Mouse (Mus musculus) midbrain, postnatal 0 days (tissue): ENCODE measurements around the gene Ramp3. TPM values are rescaled to one million over a fixed set of nuclear protein-coding genes. Genes with fewer than 3 reads are reported as not detected.
"Not testable (repeated sequence)": the region's sequence is repeated elsewhere in the genome, so short reads cannot be mapped to it uniquely, and the experiment has no call there.

Source experiments
- ATAC-seq: fragments of 200-750 bp; cut with Nextera tagmentation; 2 replicates; pipeline ENCODE4 v1.8.0; 2017; ENCODE audit warnings: moderate number of reproducible peaks, mild to moderate bottlenecking, moderate TSS enrichment, moderate library complexity; ENCODE audit not compliant: low FRiP score
- DNase-seq: peaks from one replicate; pipeline ENCODE4 v3.0.0-alpha.2; 2015; ENCODE audit warnings: low spot score
- H3K27ac ChIP-seq: fragments of 300-500 bp; sonication (generic); 2 replicates; pipeline ENCODE4 v1.5.1; 2014; ENCODE audit warnings: low read depth, mild to moderate bottlenecking, low read length, mixed read lengths
- H3K27me3 ChIP-seq: fragments of 300-500 bp; sonication (generic); 2 replicates; pipeline ENCODE4 v1.6.1; 2014; ENCODE audit warnings: low read length, control low read depth, mixed read lengths; ENCODE audit not compliant: insufficient read depth
- H3K36me3 ChIP-seq: fragments of 300-500 bp; sonication (generic); 2 replicates; pipeline ENCODE4 v1.6.1; 2014; ENCODE audit warnings: low read length, control low read depth, mixed read lengths; ENCODE audit not compliant: insufficient read depth
- H3K4me1 ChIP-seq: fragments of 300-500 bp; sonication (generic); 2 replicates; pipeline ENCODE4 v1.6.1; 2014; ENCODE audit warnings: mild to moderate bottlenecking, control low read depth, antibody characterized with exemption, low read length, mixed read lengths; ENCODE audit not compliant: insufficient read depth
- H3K4me2 ChIP-seq: fragments of 300-500 bp; sonication (generic); 2 replicates; pipeline ENCODE4 v1.6.1; 2014; ENCODE audit warnings: low read depth, mild to moderate bottlenecking, low read length, mixed read lengths; ENCODE audit not compliant: poor library complexity, severe bottlenecking
- H3K4me3 ChIP-seq: fragments of 300-500 bp; sonication (generic); 2 replicates; pipeline ENCODE4 v1.5.1; 2014; ENCODE audit warnings: low read depth, mild to moderate bottlenecking, low read length, moderate library complexity
- H3K9ac ChIP-seq: fragments of 300-500 bp; sonication (generic); replicated peaks from 2 replicates; pipeline ENCODE4 v1.6.1; 2014; ENCODE audit warnings: mild to moderate bottlenecking, low read length, moderate library complexity, mixed read lengths; ENCODE audit not compliant: poor library complexity, severe bottlenecking
- H3K9me3 ChIP-seq: fragments of 300-500 bp; sonication (generic); 2 replicates; pipeline ENCODE4 v1.6.1; 2016; ENCODE audit warnings: low read length, control low read depth
- CTCF ChIP-seq: IDR thresholded peaks from 2 replicates; pipeline ENCODE4 v1.5.1; 2016; ENCODE audit warnings: antibody characterized with exemption, mild to moderate bottlenecking
- WGBS: fragments of 180-500 bp; shearing (Covaris S2); extraction: QIAGEN DNeasy Blood & Tissue Kit; methylation state at CpG from one replicate; pipeline ENCODE4 v1.1.7; 2014; 5-methylcytosine and 5-hydroxymethylcytosine counted together
- polyA plus RNA-seq: library from polyadenylated mRNA; unstranded; fragments of >200 nt; fragmentation: Nextera tagmentation; extraction: Ambion mirVana; gene quantifications from 2 replicates; pipeline ENCODE4 v1.2.1, GENCODE M21; 2015
- total RNA-seq: library from RNA; depleted of rRNA; stranded (reverse); fragments of >200 nt; gene quantifications from 2 replicates; pipeline ENCODE4 v1.2.3, GENCODE M21; 2014

Gene Ramp3
- total and polyA plus RNA-seq, 2 experiments from 2014 or later = 14.8 to 25.0 TPM

DNA sequence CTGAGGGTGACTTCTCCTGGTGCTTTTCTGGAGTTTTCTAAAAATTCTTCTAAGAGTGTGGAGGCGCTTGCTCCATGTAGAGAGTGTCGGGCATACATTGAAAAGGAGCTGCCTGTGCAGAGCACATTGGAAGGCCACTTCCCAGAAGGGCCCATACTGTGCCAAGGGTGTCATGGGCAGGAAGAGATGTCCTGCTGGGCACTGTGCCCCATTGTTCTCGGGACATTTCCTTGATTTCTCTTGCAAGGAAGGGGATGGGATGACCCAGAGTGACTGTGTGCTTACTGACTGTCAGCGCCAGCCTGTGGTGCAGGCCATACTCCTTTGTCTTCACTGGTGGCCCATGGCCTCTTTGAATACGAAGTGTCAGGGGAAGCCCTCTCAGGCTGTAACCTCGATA lies 19.2 kb upstream of the Ramp3 start:
- H3K4me1 ChIP-seq = no peaks in the 10 kb centered on the region
- H3K27ac ChIP-seq = no peak overlapping the region

DNA sequence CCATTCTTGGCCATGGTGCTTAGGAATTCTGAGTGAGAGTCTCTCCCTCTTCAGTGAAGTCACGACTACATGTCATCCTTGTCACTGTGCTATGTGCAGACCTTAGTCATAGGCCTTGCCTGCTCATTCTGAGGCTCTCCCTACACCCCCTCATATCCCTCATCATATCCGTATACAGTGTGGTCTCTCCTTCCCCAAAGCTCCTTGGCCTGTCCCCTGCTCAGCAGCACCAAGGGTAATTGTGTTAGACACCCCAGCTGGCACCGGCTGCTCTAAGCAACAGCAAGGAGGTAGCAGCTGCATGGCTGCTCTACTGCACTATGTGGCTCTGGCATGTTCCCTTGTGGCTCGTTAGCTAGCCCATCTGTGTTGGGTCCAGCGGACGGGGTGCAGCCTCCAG lies 13.8 kb upstream of the Ramp3 start:
- H3K9me3 ChIP-seq = no peaks in the 10 kb centered on the region
- ATAC-seq (peak; percentile 28; the same call in 1 of the 2 replicates), DNase-seq (peak; percentile 12)
- H3K9ac ChIP-seq = no peak overlapping the region
- H3K36me3 ChIP-seq = no peaks in the 10 kb centered on the region
- H3K4me3 ChIP-seq = no peak overlapping the region
- H3K27me3 ChIP-seq = no peaks in the 10 kb centered on the region
- H3K4me2 ChIP-seq = no peak overlapping the region
- no peak for TF ChIP-seq CTCF
- H3K4me1 ChIP-seq = no peaks in the 10 kb centered on the region
- no peak overlapping the region for H3K27ac ChIP-seq
- 73% methylated on average over 6 of the region's 6 CpGs for WGBS

More for the DNA sequence above, 19.2 kb upstream of the Ramp3 start:
- DNase-seq (no peak), ATAC-seq (no peak)
- H3K36me3 ChIP-seq = no peaks in the 10 kb centered on the region
- TF ChIP-seq CTCF = no peak
- H3K27me3 ChIP-seq = no peaks in the 10 kb centered on the region
- H3K4me3 ChIP-seq = no peak overlapping the region
- no peaks in the 10 kb centered on the region for H3K9me3 ChIP-seq
- H3K4me2 ChIP-seq = no peak overlapping the region
- H3K9ac ChIP-seq = no peak overlapping the region
- 70% methylated on average over 6 of the region's 6 CpGs for WGBS

DNA sequence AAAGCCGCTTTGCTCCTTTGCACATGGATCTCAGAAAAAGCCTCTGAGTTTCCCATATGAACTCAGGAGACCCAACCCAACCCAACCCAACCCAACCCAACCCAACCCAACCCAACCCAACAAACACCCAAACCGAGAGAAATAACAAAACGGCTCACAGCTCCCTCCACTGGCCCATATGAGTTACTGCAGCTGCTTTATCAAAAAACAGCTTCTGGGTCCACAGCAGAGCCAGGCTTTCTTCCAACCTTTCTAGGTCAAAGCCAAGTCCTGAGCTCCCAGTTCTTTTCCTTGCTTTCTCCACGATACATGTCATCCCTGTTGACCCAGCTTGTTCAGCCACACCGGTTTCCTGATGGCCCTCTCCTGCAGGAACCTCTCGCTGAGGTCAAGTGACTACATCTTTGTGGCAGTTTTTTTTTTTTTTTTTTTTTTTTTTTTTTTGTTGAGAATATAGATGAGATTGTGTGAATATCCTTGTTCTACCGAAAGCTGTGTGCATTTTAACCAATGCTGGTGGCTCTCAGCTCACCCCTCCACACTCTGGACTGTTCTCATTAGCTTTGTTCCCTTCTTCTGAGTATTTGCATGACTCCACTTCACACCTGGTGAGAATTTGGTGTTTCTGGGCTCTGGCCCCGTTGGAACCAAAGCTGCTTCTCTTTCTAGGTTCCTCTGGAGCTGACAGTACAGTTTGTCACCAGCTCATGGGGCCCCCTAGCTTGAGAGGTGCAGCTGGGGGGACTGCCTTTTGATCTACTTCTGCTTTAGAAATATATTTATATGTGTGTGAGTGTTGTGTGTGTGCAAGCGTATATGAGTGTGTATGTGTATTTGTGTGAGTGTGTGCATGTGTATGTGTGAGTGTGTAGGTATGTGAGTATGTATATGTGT lies 10.2 kb upstream of the Ramp3 start:
- Histone ChIP-seq H3K27me3 (no peaks in the 10 kb centered on the region), H3K9me3 (no peaks in the 10 kb centered on the region), H3K4me2 (no peak overlapping the region), H3K9ac (no peak overlapping the region), H3K4me3 (no peak overlapping the region), H3K4me1 (no peaks in the 10 kb centered on the region), H3K27ac (no peak overlapping the region), H3K36me3 (no peaks in the 10 kb centered on the region)
- TF ChIP-seq CTCF = peak; percentile 33; the same call in 1 of the 2 replicates
- WGBS = 64% methylated on average over 9 of the region's 9 CpGs
- DNase-seq (no peak), ATAC-seq (no peak)

DNA sequence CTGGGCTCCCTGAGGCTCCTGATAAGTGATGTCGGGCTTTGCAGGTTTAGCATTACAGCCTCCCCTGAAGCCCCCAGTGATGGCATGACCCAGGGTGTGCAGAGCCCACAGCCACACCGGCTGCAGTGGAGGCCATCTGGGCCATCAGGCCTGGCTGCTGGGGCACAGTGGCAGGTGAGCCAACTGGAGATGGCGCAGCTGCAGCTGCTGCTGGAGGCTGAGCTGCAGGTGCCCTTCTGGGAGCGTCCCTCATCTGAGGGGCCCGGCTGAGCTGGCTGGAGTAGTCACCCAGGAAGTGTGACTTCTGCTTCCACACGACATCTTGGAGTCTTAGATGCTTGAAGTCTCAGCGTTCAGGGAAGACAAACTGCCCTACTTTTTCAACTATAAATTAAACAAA lies 7.8 kb upstream of the Ramp3 start:
- Histone ChIP-seq H3K27me3 (no peaks in the 10 kb centered on the region), H3K4me3 (no peak overlapping the region), H3K4me1 (no peaks in the 10 kb centered on the region), H3K27ac (no peak overlapping the region), H3K9me3 (no peaks in the 10 kb centered on the region), H3K9ac (no peak overlapping the region), H3K4me2 (no peak overlapping the region), H3K36me3 (no peaks in the 10 kb centered on the region)
- no peak for ATAC-seq
- no peak for DNase-seq
- 73% methylated on average over 7 of the region's 7 CpGs for WGBS
- no peak for TF ChIP-seq CTCF

DNA sequence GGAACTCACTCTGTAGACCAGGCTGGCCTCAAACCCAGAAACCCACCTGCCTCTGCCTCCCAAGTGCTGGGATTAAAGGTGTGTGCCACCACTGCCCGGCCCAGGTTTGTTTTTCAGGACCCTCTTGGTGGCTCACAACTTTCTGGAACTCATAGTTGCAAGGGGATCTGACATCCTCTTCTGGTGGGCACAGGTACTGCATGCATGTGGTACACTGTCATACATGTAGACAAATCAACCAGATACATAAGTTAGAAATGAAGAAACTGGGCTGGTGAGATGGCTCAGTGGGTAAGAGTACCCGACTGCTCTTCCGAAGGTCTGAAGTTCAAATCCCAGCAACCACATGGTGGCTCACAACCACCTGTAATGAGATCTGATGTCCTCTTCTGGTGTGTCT lies 5.3 kb upstream of the Ramp3 start:
- peak; percentile 53 for TF ChIP-seq CTCF
- not testable (repeated sequence) for H3K36me3 ChIP-seq, H3K4me1 ChIP-seq, DNase-seq, H3K4me2 ChIP-seq, H3K27ac ChIP-seq, H3K27me3 ChIP-seq, H3K9ac ChIP-seq, H3K9me3 ChIP-seq, H3K4me3 ChIP-seq, ATAC-seq
- 77% methylated on average over 3 of the region's 3 CpGs for WGBS

DNA sequence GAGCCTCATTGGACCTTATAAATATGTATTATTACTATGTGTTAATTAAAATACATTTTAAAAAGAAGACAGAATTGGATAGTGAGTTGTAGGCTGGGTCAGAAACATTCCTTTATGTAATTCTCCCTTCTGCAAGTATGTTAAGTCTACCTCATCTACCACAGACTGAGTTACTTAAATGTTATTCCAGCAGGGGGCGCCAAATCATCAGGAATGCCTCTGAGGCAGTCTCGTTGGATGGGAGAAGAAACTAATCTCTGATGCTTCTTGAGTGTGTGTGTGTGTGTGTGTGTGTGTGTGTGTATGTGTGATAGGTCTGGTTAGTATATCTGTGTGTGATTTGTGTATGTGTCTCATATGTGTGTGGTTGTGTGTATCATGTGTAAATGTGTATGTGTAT lies 3.4 kb upstream of the Ramp3 start:
- H3K9ac ChIP-seq = no peak overlapping the region
- H3K4me3 ChIP-seq = no peak overlapping the region
- DNase-seq (peak; percentile 96), ATAC-seq (peak; percentile 78)
- H3K27ac ChIP-seq = no peak overlapping the region
- H3K27me3 ChIP-seq = no peaks in the 10 kb centered on the region
- 0 out of 2 replicates have a peak, but pooled peaks cover 2% of the 10 kb centered on the region for H3K4me1 ChIP-seq
- H3K36me3 ChIP-seq = no peaks in the 10 kb centered on the region
- H3K4me2 ChIP-seq = no peak overlapping the region
- TF ChIP-seq CTCF = peak; percentile 99
- WGBS = 2% methylated on average over 2 of the region's 2 CpGs
- H3K9me3 ChIP-seq = no peaks in the 10 kb centered on the region
